ENCODE assay signal across 7 mouse cellular contexts in genomic region chr13:83654889-83655769, GRCm38 (mm10).
A peak's percentile ranks its signal among the peaks of the same experiment; 100 is the strongest.
DNase-seq lines count a peak whose midpoint lies in the region; ATAC-seq lines count a peak whose summit lies in the region.

No protein-coding gene starts in this region.

- peaks cover 7% of the 10 kb centered on the region; the same call in 1 of the 2 replicates for H3K4me1 ChIP-seq in midbrain, embryonic 14.5 days (ENCODE audit: control insufficient read depth, insufficient read depth, low read length)

- 15% methylated on average over 8 of the region's 8 CpGs for WGBS in midbrain, embryonic 14.5 days

- peak; percentile 78 for DNase-seq in adrenal gland, adult 2 months
- peak; percentile 95 for DNase-seq in embryo, embryonic 10.5 days (ENCODE audit: low spot score)
- DNase-seq in gastrocnemius, postnatal 36 days: peak; percentile 69 to 71
- DNase-seq in kidney, adult 18-20 months: peak; percentile 80
- peak; percentile 91 for DNase-seq in left cerebral cortex, postnatal 4 days
- DNase-seq in midbrain, embryonic 14.5 days: peak; percentile 97
- peak; percentile 61 to 85 for DNase-seq in spleen, adult 18-20 months

- no peak overlapping the region for H3K4me3 ChIP-seq in midbrain, embryonic 14.5 days (replicated peaks; ENCODE audit: low read depth, low read length)

- no peaks in the 10 kb centered on the region for H3K27me3 ChIP-seq in midbrain, embryonic 14.5 days (ENCODE audit: control insufficient read depth, insufficient read depth, low read length)

- intact Hi-C loops in gastrocnemius, postnatal 36 days (cut with DNase I): no loop called here
- intact Hi-C loops in left cerebral cortex, postnatal 4 days (cut with DNase I): loop anchor here (5.0 kb wide), 2 partner anchors 138 to 1873 kb away; partner anchors contain the start of gene Cetn3

- H3K9ac ChIP-seq in midbrain, embryonic 14.5 days (replicated peaks; ENCODE audit: low read length): no peak overlapping the region

- no peak overlapping the region for H3K27ac ChIP-seq in midbrain, embryonic 14.5 days (replicated peaks; ENCODE audit: low read depth, low read length)

- H3K36me3 ChIP-seq in midbrain, embryonic 14.5 days (ENCODE audit: control insufficient read depth, insufficient read depth, low read length): no peaks in the 10 kb centered on the region

- peak; percentile 89 for ATAC-seq in midbrain, embryonic 14.5 days (ENCODE audit: low FRiP score, low TSS enrichment)

- H3K9me3 ChIP-seq in midbrain, embryonic 14.5 days (ENCODE audit: control insufficient read depth, low read length): no peaks in the 10 kb centered on the region

- H3K4me2 ChIP-seq in midbrain, embryonic 14.5 days (ENCODE audit: low read length): peak overlapping the region; percentile 33
